Mouse (Mus musculus) CD4-positive naive resting alpha-beta T cell, adult 76 days (primary cell): ENCODE data around the gene Tmprss6. TPM values are rescaled to one million over a fixed set of nuclear protein-coding genes. Genes with fewer than 3 reads are reported as not detected.

Source experiments
- total RNA-seq: library from RNA; stranded (reverse); gene quantifications from one replicate; pipeline ENCODE4 v1.2.4, GENCODE M21; 2023

Tmprss6 gene
- not detected for total RNA-seq

GRCm38 (mm10) chr15:78468379-78468937 is at the start of gene Tmprss6:
Gene Tmprss6, minus strand, starts transcription at chr15:78468634.

GRCm38 (mm10) chr15:78494968-78495406 is 26.6 kb upstream of the Tmprss6 start, which contains the start of gene Il2rb:
Gene Il2rb, minus strand, starts transcription at chr15:78495271.

GRCm38 (mm10) chr15:78428391-78429138 is 39.9 kb downstream of the Tmprss6 start, which contains the start of gene Kctd17:
Gene Kctd17, plus strand, starts transcription at chr15:78428564.

GRCm38 (mm10) chr15:78406293-78406934 is 62.0 kb downstream of the Tmprss6 start, which contains the start of gene Mpst:
Gene Mpst, plus strand, starts transcription at chr15:78406416.

GRCm38 (mm10) chr15:78405517-78406211 is 62.8 kb downstream of the Tmprss6 start, which contains the start of gene Tst:
Gene Tst, minus strand, starts transcription at chr15:78405907.

GRCm38 (mm10) chr15:78395478-78395962 is 72.9 kb downstream of the Tmprss6 start, which contains the start of gene Tex33:
Gene Tex33, minus strand, starts transcription at chr15:78395912.

Other genes starting within 250 kb of the Tmprss6 start
- gene Ncf4, start 223.8 kb downstream of the Tmprss6 start, total RNA-seq, result 48.1 TPM
- 2.2 TPM for gene Csf2rb2, start 162.9 kb downstream of the Tmprss6 start, total RNA-seq
- 7.1 TPM for gene Csf2rb, start 142.9 kb downstream of the Tmprss6 start, total RNA-seq
- gene Tex33, start 72.7 kb downstream of the Tmprss6 start, total RNA-seq, result not detected
- 0.67 TPM for gene Tst, start 62.7 kb downstream of the Tmprss6 start, total RNA-seq
- gene Mpst, start 62.2 kb downstream of the Tmprss6 start, total RNA-seq, result 19.9 TPM
- 3.8 TPM for gene Kctd17, start 40.1 kb downstream of the Tmprss6 start, total RNA-seq
- 35.8 TPM for gene Il2rb, start 26.6 kb upstream of the Tmprss6 start, total RNA-seq
- 0.64 TPM for gene C1qtnf6, start 62.8 kb upstream of the Tmprss6 start, total RNA-seq
- gene Sstr3, start 76.1 kb upstream of the Tmprss6 start, total RNA-seq, result not detected
- gene Rac2, start 104.1 kb upstream of the Tmprss6 start, total RNA-seq, result 751 TPM
- gene Cyth4, start 128.4 kb upstream of the Tmprss6 start, total RNA-seq, result 99.9 TPM